Mouse (Mus musculus): Measurements from ENCODE around the gene Atg4c. TPM values are rescaled to one million over a fixed set of nuclear protein-coding genes. Genes with fewer than 3 reads are reported as not detected.

Gene Atg4c
- polyA plus RNA-seq, 1 experiment from 2014 or later = 11.3 TPM

- H3K4me3 ChIP-seq (ENCODE audit: low read depth, low read length) = no peak overlapping the region
- no peak for TF ChIP-seq CTCF (IDR thresholded peaks at IDR 0.05; ENCODE audit: low read depth)
- H3K4me2 ChIP-seq = no peak overlapping the region
- ATAC-seq (ENCODE audit: insufficient read depth) (no peak), DNase-seq (no peak)
- H3K27ac ChIP-seq (ENCODE audit: low read depth) = no peak overlapping the region
- H3K36me3 ChIP-seq (ENCODE audit: insufficient read depth) = no peaks in the 10 kb centered on the region
- H3K9me3 ChIP-seq (ENCODE audit: low read depth, low read length) = no peaks in the 10 kb centered on the region
- H3K9ac ChIP-seq = no peak overlapping the region
- no peaks in the 10 kb centered on the region for H3K27me3 ChIP-seq (ENCODE audit: insufficient read depth, low read length)
- 77% methylated on average over 10 of the region's 10 CpGs for WGBS
- H3K4me1 ChIP-seq (ENCODE audit: insufficient read depth) = no peaks in the 10 kb centered on the region
Measured at GRCm38 (mm10) chr4:99289286-99289685, 95.6 kb downstream of the Atg4c start.

GRCm38 (mm10) chr4:99298676-99299075, 104.9 kb downstream of the Atg4c start:
- DNase-seq = peak; percentile 75
- 14% methylated on average over 4 of the region's 4 CpGs for WGBS
- peak; percentile 85 for TF ChIP-seq CTCF (IDR thresholded peaks at IDR 0.05; ENCODE audit: low read depth)

GRCm38 (mm10) chr4:99304793-99305192, 111.1 kb downstream of the Atg4c start:
- Histone ChIP-seq H3K4me1 (ENCODE audit: insufficient read depth) (no peaks in the 10 kb centered on the region), H3K36me3 (ENCODE audit: insufficient read depth) (no peaks in the 10 kb centered on the region), H3K27me3 (ENCODE audit: insufficient read depth, low read length) (no peaks in the 10 kb centered on the region), H3K27ac (ENCODE audit: low read depth) (no peak overlapping the region), H3K9ac (no peak overlapping the region), H3K9me3 (ENCODE audit: low read depth, low read length) (no peaks in the 10 kb centered on the region), H3K4me2 (no peak overlapping the region), H3K4me3 (ENCODE audit: low read depth, low read length) (no peak overlapping the region)
- WGBS = 76% methylated on average over 13 of the region's 13 CpGs
- ATAC-seq (ENCODE audit: insufficient read depth) (no peak), DNase-seq (no peak)
- no peak for TF ChIP-seq CTCF (IDR thresholded peaks at IDR 0.05; ENCODE audit: low read depth)

More at GRCm38 (mm10) chr4:99298676-99299075, 104.9 kb downstream of the Atg4c start:
- ATAC-seq (ENCODE audit: insufficient read depth) = peak; percentile 47; the same call in 1 of the 2 replicates
- H3K4me1 ChIP-seq (ENCODE audit: insufficient read depth) = no peaks in the 10 kb centered on the region
- H3K27ac ChIP-seq (ENCODE audit: low read depth) = no peak overlapping the region
- H3K9ac ChIP-seq = no peak overlapping the region
- no peaks in the 10 kb centered on the region for H3K9me3 ChIP-seq (ENCODE audit: low read depth, low read length)
- no peak overlapping the region for H3K4me3 ChIP-seq (ENCODE audit: low read depth, low read length)
- H3K36me3 ChIP-seq (ENCODE audit: insufficient read depth) = no peaks in the 10 kb centered on the region
- no peak overlapping the region for H3K4me2 ChIP-seq
- no peaks in the 10 kb centered on the region for H3K27me3 ChIP-seq (ENCODE audit: insufficient read depth, low read length)

Other genes with a start within 250 kb of the Atg4c start
- 1.1 and 1.7 TPM in 2 replicates for gene Angptl3, start 163.0 kb upstream of the Atg4c start, polyA plus RNA-seq (2014; fragmentation: Nextera tagmentation; extraction: Ambion mirVana)
- 77.3 and 78.4 TPM in 2 replicates for gene Dock7, start 73.0 kb upstream of the Atg4c start, polyA plus RNA-seq (2014; fragmentation: Nextera tagmentation; extraction: Ambion mirVana)
- 0.13 and 0.18 TPM in 2 replicates for gene Gm12689, start 102.0 kb downstream of the Atg4c start, polyA plus RNA-seq (2014; fragmentation: Nextera tagmentation; extraction: Ambion mirVana)

Measured in lung, embryonic 14.5 days (tissue).